Mouse (Mus musculus) thymus, postnatal 36 days (tissue): ENCODE results near the gene Pgpep1.

Source experiments
- DNase-seq, 2 experiments: peaks; one replicate each; pipeline ENCODE4 v3.0.0; 2022; ENCODE audit warnings: mixed read lengths in 2 of 2

Gene Pgpep1

DNA sequence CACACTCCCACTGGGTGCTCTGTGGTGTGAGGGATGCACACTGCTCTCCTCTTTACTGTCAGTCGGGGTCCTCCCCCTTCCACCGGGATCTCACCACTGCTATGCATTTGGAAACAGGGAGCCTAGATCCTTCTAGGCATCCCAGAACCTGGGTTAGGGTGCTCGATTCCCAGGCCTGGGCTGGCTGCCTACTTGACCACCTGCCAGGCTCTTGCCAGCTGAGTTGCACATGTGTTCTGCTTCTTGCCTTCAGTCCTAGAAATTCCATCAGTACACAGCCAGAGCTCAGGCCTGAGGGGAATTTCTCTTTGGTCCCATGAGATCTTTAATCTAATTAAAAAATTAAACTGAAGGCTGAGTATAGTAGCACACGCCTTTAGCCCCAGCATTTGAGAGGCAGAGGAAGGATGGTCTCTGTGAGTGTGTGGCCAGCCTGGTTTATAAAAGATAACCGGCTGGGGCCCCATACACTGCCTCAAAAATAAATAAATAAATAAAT is 29.8 kb upstream of the Pgpep1 start:
- no peak for DNase-seq

DNA sequence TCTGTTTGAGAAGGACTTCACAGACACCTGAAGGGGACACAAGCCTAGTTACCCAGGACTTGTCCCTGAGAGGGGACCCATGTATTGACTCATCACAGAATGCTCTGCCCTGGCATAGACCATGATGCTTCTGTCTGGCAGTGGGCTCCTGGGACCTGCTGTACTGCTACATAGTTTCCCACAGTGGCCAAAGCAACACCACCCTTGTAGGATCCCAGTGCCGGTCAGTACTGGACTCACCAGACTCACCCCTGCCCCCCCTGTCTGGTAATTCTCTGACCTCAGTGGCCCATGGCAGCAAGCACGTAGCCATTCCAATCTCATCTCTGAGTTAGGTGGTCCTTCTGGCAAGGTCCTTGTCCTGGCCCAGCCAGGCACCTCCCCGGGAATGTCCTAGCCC is 27.9 kb upstream of the Pgpep1 start:
- no peak for DNase-seq

DNA sequence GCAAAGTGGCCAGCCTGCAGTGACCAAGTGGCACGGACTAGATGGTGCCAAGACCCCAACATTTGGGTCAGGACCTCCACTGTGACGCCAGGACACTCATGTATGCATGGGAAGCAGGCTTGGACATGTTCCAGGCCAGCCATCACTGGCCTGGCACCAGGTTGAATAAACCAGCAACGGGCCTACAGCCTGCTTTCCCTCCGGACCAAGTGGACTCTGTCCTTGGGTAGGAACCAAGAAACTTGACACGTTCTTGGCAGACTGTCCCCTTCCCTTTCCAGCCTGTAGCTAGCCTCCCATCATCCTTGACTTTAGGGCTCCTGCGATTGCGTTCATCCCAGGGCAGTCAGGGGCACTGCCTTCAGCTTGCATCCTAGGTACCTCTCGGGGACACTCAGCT is 27.4 kb upstream of the Pgpep1 start:
- DNase-seq, result no peak

DNA sequence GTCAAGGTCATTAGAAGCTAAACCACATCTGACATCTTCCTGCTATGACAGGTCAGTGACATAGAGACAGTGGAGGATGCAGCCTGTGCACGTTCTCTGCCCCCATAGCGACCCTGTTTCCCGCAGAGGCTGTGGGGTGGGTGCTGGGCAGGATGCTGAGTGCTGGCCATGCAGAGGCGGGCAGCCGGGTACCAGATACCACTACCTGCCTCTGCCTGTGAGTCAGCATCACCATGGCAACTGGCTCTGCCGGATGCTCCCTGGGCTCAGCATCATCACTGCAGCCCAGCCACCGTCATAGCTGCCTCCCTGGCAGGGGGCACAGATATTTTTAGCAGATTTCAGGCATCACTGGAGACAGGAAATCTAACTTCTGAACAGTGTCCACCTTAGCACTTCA is 24.1 kb upstream of the Pgpep1 start:
- no peak for DNase-seq

- no peak for DNase-seq
These were observed 22.5 kb upstream of the Pgpep1 start for GRCm38 (mm10) chr8:70682692-70683091.

DNA sequence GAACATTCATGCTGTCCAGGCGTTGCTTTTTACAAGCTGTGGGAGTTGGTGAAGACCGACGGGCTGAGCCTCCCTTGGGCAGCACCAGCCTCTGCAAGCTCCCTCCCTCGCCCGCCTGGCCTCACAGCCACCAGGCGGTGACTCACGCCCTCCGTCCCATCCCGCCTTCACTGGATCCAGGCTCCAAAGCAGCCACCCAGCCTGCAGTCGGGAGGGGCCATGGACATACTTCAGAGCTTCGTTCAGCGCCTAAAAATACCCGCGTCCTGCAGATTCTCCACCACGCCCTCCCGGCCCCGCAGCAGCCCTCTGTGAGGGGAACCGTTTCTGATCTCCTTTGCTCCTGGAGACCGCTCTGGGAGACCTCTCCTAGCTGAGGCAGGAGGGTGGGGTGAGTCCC is 22.0 kb upstream of the Pgpep1 start:
- no peak for DNase-seq

GRCm38 (mm10) chr8:70681410-70681809 is 21.2 kb upstream of the Pgpep1 start:
- DNase-seq, result no peak

- DNase-seq, result no peak
These were observed 19.9 kb upstream of the Pgpep1 start for GRCm38 (mm10) chr8:70680039-70680438.

GRCm38 (mm10) chr8:70679404-70679803 is 19.2 kb upstream of the Pgpep1 start:
- DNase-seq, result no peak

DNA sequence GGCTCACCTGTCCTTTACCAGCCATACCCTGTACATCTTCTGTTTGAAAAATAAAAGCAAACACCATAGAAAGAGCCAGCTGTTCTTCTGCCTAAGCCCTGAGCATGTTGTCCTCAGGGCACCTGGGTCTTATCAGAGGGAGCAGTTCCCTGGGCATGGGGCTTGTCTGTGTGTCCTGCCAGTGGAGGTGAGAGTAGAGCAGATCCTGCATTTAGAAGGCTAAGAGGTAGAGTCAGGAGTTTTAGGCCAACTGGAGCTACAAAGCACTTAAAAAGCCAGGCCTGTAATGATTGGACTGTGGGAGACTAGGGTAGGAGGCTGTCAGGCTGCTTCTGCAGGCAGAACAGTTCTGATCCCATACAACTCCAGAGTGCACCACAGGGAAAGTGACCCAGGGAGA is 18.5 kb upstream of the Pgpep1 start:
- DNase-seq, result no peak

- DNase-seq, result no peak
These were observed 17.4 kb upstream of the Pgpep1 start for GRCm38 (mm10) chr8:70677451-70678080.

- peak; percentile 66 to 81 for DNase-seq
These were observed 15.1 kb upstream of the Pgpep1 start for GRCm38 (mm10) chr8:70675336-70675735.

- peak; percentile 18 to 46 for DNase-seq
These were observed 14.5 kb upstream of the Pgpep1 start for GRCm38 (mm10) chr8:70674716-70675115.

DNA sequence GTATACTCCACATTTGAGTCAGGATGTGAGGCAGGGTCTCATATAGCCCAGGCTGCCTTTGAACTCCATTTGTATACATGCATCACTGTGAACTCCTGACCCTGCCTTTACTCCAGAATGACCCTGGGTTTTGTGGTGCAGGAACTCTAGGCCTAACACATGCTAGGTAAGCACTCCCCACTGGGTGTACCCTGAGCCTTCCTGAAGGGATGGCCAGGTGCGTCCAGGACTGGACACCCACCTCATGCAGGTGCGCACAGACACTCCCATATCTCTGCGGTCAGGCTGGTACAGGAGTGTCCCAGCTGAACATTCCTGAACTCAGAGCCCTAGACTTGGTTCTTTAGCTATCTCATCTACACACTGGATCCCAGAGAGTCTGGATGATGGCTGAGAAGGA is 13.9 kb upstream of the Pgpep1 start:
- DNase-seq, result no peak

DNA sequence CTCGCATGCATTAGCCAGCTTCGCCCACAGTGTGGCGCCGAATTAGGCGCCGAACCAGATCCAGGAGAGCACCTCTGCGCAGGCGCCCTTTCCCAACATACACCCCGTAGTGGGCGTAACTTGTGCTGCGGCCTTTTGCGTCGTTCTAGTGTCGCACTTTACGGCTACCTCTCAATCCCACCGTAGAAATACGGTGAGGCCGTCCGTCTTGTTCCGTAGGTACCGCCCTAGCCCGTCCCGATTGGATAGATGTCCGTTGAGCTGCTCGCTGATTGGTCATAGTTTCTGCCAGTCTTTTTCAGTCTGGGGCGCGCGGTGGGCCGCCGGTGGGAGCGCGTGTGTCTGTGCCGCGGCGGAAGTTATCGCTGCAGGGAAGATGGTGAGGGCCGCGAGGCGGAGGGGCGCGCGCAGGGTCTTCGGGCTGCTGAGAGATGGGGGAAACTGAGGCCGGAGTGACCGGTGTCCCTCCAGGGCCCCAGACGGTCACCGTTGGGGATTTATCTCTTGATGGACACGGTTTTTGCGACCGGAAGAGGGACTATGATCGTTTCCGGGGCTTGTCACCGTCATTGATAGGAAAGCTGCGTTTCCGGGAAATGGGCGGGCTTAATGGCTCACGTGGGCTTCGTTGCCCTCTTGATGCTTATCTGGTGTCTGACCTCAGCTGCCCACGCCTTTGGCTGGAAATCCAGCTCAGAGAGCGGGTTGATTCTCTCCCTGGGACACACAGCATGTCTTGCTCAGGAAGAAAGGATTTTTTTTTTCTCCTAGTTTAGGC is 13.1 kb upstream of the Pgpep1 start, which contains the start of gene Lsm4:
Lsm4 (plus strand) TSS at position 170 of the 778 bp plus-strand sequence.
- DNase-seq, result peak; percentile 97 to 99

GRCm38 (mm10) chr8:70672325-70673078 is 12.3 kb upstream of the Pgpep1 start:
- DNase-seq, result no peak

DNA sequence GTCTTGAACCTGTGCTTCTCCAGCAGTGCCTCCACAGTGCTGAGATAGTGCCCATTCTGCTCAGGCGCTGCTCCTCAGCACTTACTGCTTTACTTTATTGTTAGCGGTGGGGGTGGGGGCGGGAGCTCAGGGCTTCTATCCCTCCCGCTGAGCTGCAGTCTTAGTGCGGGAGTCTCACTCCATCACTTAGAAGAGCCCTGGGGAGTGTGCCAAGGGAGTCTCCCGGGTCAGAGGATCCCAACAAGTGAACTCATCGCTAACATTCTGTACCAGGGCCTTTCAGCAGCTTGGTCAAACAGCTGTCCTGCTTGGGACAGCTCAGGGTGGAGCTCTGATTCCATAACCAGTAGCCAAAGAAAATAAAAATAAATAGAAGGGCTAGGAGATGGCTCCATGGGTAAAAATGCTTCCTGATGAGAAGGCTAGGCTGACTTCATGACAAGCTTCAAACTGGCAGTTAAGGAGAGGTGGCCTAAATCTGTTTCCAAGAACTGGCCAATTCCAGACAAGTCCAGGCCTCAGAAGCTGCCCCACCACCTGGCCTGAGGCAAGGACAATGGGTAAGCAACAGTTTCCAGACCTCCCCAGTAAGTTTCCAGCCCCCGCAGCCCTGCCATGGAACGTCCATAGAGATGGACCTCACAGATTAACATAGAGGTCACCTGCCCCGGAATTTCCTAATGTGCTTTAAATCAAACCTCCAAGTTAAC is 11.6 kb upstream of the Pgpep1 start:
- no peak for DNase-seq

GRCm38 (mm10) chr8:70667071-70667470 is 6.9 kb upstream of the Pgpep1 start:
- peak in 1 of 2 experiments; percentile 17 for DNase-seq

DNA sequence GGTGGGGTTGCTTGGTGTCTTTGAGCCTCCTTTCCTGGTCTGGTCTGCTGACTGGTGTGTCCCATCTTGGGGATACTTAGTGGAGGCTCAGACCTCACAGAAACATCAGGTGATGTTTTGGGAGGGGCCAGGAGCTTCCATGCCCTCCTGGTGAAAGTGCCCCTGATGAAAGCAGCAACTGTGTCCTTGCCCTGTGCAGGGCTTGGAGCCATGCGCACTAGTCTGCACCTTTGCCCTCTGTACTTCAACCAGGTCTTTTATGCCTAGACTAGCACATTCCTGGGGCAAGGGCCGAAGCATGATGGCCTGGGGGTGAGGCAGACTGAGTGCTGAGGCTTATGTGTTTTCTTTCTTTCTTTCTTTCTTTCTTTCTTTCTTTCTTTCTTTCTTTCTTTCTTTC is 5.4 kb upstream of the Pgpep1 start:
- DNase-seq, result no peak

DNA sequence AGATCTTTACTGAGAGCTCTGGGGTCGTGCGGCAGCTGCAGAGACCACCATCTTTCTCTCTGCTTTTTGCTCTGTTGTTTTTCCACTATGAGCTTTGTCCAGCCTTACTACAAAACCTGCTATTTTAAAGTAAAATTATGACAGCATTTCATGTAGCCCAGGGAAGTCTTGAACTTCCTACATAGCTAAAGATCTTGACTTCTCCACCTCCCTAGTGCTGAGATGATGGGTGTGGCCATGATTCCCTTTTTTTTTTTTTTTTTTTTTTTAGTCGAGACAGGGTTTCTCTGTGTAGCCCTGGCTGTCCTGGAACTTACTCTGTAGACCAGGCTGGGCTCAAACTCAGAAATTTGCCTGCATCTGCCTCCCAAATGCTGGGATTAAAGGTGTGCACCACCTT is 4.4 kb upstream of the Pgpep1 start:
- DNase-seq, result no peak

DNA sequence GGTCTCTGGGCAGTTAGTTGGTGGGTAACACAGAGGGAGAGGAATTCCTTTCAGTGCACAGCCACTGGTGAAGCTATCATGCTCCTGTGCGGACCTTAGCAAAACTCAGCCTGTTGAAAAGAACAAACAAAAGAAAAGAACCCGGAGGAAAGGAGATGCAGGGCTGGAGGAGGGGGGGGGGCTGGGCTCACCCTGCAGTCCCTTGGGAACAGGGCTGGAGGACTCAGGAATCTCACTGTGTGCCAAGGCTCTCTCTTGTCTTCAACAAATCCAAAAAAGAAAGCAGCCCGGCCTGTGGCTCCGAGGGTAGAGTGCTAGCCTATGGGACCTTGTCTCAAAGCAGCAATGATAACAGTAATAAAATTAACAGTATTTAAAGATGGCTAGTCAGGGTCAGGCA is 3.5 kb upstream of the Pgpep1 start:
- DNase-seq, result no peak

- peak; percentile 88 to 91 for DNase-seq
These were observed 450 bp downstream of the Pgpep1 start for GRCm38 (mm10) chr8:70659604-70660272.
